Mouse (Mus musculus) ES-E14 (cell line): ENCODE data around the gene Kcnk5. TPM values are rescaled to one million over a fixed set of nuclear protein-coding genes. Genes with fewer than 3 reads are reported as not detected.

ENCODE experiments used
- DNase-seq: peaks from one replicate; pipeline ENCODE4 v3.0.0-alpha.2; 2013; ENCODE audit warnings: low read depth, low spot score
- H3K27ac ChIP-seq: 2 replicates; pipeline ENCODE4 v1.5.1; 2012; ENCODE audit warnings: low read depth, mild to moderate bottlenecking, low read length, moderate library complexity, mixed read lengths; ENCODE audit not compliant: poor library complexity, insufficient read depth, severe bottlenecking
- H3K36me3 ChIP-seq: 2 replicates; pipeline ENCODE4 v1.6.1; 2012; ENCODE audit warnings: mild to moderate bottlenecking, low read length, moderate library complexity, mixed read lengths; ENCODE audit not compliant: control insufficient read depth, poor library complexity, insufficient read depth, severe bottlenecking
- H3K4me1 ChIP-seq, 2 experiments: fragments of 150-350 bp in 1 of 2; sonication (generic) in 1 of 2; 2 replicates each; pipeline ENCODE4 v1.6.1; 2012; ENCODE audit warnings: low read length in 2 of 2, mild to moderate bottlenecking in 1 of 2, mixed read lengths in 1 of 2; ENCODE audit not compliant: control insufficient read depth in 2 of 2, insufficient read depth in 2 of 2, poor library complexity in 1 of 2
- H3K4me3 ChIP-seq, 2 experiments: fragments of 150-350 bp in 1 of 2; sonication (generic) in 1 of 2; 2 replicates each; pipeline ENCODE4 v1.5.1; 2012; ENCODE audit warnings: low read length in 2 of 2, low read depth in 1 of 2, mild to moderate bottlenecking in 1 of 2, mixed read lengths in 1 of 2; ENCODE audit not compliant: insufficient read depth in 1 of 2, poor library complexity in 1 of 2, severe bottlenecking in 1 of 2
- H3K9ac ChIP-seq: 2 replicates; pipeline ENCODE4 v1.6.1; 2012; ENCODE audit warnings: low read depth, mild to moderate bottlenecking, low read length, mixed read lengths; ENCODE audit not compliant: poor library complexity, insufficient read depth, severe bottlenecking
- H3K9me3 ChIP-seq: fragments of 150-350 bp; sonication (generic); 2 replicates; pipeline ENCODE4 v1.6.1; 2012; ENCODE audit warnings: low read depth, mild to moderate bottlenecking, low read length; ENCODE audit not compliant: control insufficient read depth, insufficient read depth
- CHD2 ChIP-seq: IDR thresholded peaks from 2 replicates; pipeline ENCODE4 v1.6.1; 2014; ENCODE audit warnings: mild to moderate bottlenecking, low read depth, low read length, inconsistent platforms
- HCFC1 ChIP-seq: IDR thresholded peaks from 2 replicates; pipeline ENCODE4 v1.6.1; 2012; ENCODE audit warnings: low read length, inconsistent platforms, borderline replicate concordance; ENCODE audit not compliant: insufficient read depth
- MAFK ChIP-seq: IDR thresholded peaks from 2 replicates; pipeline ENCODE4 v1.6.1; 2014; ENCODE audit warnings: mild to moderate bottlenecking, low read depth, low read length, inconsistent platforms; ENCODE audit not compliant: insufficient read depth
- ZC3H11A ChIP-seq: IDR thresholded peaks from 2 replicates; pipeline ENCODE4 v1.6.1; 2012; ENCODE audit warnings: low read depth, mild to moderate bottlenecking, inconsistent platforms, low read length, borderline replicate concordance
- ZNF384 ChIP-seq: IDR thresholded peaks from 2 replicates; pipeline ENCODE4 v1.6.1; 2012; ENCODE audit warnings: low read depth, low read length, inconsistent platforms
- in situ Hi-C, 2 experiments: fragments of 600-800 bp; cut with MboI; formaldehyde crosslinking; loops; one replicate each; pipeline ENCODE4 v1.15.1; 2025; ENCODE audit warnings: low sequenced_read_pairs in 2 of 2, inconsistent platforms in 1 of 2; ENCODE audit not compliant: unreplicated experiment in 2 of 2
- total RNA-seq: library from RNA; depleted of rRNA; stranded (reverse); fragments of 300-350 nt; gene quantifications from 2 replicates; pipeline ENCODE4 v1.2.3, GENCODE M21; 2012

The Kcnk5 gene
- total RNA-seq, 1 experiment, result 68.6 TPM

DNA sequence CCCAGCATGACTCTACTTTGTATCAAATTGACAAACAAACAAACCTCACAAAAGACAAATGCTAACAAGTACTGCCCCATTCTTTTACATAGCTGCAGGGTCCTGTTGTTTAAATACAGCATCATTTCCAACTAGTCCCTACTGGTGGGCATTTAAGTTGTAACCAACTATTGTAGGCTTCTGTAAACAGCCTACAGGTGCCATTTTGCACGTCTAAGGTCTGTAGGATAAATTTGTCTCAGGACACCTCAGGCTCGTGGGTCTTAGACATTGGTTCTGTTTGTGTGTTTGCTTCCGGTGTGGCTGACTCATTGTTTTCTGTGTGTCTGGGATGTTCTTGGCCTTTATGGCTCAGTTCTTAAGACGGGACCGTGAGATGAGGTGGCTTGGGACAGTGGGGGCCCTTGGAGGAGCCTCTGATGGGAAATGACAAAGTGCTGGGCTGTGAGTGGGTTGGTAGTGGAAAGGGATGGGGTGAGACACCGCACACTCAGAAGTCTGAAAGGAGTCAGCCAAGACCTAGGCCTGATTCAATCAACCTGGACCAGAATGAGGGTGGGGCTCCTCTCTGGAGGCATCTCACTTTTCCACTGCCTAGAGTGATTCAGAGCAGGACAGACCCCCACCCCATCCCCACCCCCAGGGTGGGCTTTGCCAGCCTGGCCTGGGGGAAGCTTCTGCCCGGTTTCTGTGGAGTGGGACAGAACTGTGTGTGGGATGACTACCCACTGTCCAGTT, 35.1 kb upstream of the Kcnk5 start:
- H3K4me1 ChIP-seq, result peaks cover 32 to 40% of the 10 kb centered on the region in 2 experiments
- H3K9ac ChIP-seq, result peak overlapping the region; percentile 63
- H3K36me3 ChIP-seq, result no peaks in the 10 kb centered on the region
- DNase-seq, result peak; percentile 73
- TF ChIP-seq ZC3H11A (no peak), HCFC1 (0 out of 2 replicates have a peak, but pooled peaks have one; percentile 46)
- H3K4me3 ChIP-seq, result peak overlapping the region; percentile 1 to 47; a peak in 3 of 4 replicates
- no peaks in the 10 kb centered on the region for H3K9me3 ChIP-seq
- H3K27ac ChIP-seq, result peak overlapping the region; percentile 100
- in situ Hi-C loops, result no loop called here

DNA sequence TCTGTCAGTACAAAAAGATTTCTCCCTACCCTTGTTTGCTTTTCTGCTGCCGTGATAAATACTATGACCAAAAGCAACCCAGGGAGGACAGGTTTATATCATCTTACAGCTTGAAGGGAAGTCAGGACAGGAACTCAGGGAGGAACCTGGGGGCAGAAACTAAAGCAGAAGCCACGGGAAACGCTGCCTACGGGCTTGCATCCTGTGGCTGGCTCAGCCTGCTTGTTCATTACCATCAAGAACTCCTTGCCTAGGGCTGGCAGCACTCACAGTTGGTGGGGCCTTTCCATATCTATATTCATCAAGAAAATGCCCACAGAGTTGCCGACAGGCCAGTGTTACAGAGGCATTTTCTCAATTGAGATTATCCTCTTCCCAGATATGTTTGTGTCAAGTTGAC, 34.2 kb upstream of the Kcnk5 start:
- in situ Hi-C loops, result no loop called here
- H3K27ac ChIP-seq, result peak overlapping the region; percentile 100

DNA sequence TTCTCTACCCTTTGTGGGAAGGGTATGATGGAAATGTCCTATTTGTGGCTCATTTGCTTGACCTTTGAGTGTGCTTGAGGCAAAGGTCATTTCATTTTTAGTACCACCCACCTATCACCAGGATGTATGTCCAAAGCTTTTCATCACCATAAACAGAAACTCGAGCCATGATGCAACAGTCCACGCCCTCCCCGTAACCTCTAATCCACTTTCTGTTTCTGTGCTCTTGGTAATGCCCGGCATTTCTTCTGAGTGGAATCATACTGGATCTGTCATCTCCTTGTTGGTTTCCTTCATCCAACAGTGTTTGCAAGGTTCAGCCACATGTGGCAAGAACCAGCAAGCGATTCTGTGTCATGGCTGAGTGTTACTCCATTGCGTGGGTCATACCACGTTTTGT, 32.5 kb upstream of the Kcnk5 start:
- Histone ChIP-seq H3K4me1 (peaks cover 26 to 30% of the 10 kb centered on the region in 2 experiments), H3K9ac (no peak overlapping the region), H3K9me3 (no peaks in the 10 kb centered on the region), H3K4me3 (no peak overlapping the region), H3K27ac (no peak overlapping the region), H3K36me3 (no peaks in the 10 kb centered on the region)
- DNase-seq, result no peak
- in situ Hi-C loops, result no loop called here
- TF ChIP-seq CHD2, result no peak

More for the DNA sequence above, 34.2 kb upstream of the Kcnk5 start:
- Histone ChIP-seq H3K36me3 (no peaks in the 10 kb centered on the region), H3K9me3 (no peaks in the 10 kb centered on the region), H3K9ac (peak overlapping the region; percentile 53), H3K4me3 (no peak overlapping the region), H3K4me1 (peaks cover 30 to 43% of the 10 kb centered on the region in 2 experiments)
- no peak for TF ChIP-seq ZNF384
- no peak for TF ChIP-seq MAFK
- TF ChIP-seq ZC3H11A, result no peak
- TF ChIP-seq CHD2, result no peak
- no peak for TF ChIP-seq HCFC1
- no peak for DNase-seq

DNA sequence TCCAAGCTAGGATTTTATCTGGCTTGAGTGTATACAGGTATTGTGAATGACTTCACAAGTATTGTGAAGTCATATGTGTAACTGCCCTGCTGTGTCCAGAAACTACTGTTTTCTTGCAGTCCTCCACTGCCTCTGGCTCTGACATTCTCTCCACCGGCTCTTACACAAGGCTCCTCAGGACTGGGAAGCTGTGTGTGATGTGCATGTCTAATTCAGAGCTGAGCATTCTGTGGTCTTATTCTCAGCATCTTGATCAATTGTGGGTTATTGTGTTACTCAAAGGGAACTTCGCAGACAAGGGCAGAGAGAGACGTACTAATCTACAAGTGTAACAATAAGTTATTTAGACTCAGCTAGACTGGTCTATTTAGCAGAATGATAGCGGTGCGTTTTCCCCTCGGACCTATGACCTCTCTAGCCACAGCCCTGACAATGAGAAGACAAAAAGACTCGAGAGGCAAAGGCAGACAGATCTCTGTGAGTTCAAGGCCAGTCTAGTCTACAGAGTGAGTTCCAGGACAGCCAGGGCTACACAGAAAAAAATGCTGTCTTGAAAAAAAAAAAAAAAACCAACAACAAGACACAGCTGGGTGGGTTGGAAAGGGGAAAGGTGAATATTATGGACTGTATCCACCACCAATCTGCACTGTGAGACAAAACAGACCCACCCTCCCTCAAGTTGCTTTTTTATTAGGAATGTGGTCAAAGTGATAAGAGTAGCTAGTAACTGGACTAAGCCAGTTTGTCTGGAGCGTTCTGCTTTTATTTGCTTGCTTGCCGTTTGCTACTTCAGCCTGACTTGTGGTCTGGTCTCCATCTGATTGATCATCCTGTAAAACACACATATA, 30.4 kb upstream of the Kcnk5 start:
- DNase-seq, result no peak
- no peak overlapping the region for H3K27ac ChIP-seq

More for the DNA sequence above, 30.4 kb upstream of the Kcnk5 start:
- H3K4me1 ChIP-seq, result peaks cover 16 to 32% of the 10 kb centered on the region in 2 experiments
- in situ Hi-C loops, result no loop called here
- H3K4me3 ChIP-seq, result no peak overlapping the region
- no peak overlapping the region for H3K9ac ChIP-seq
- no peaks in the 10 kb centered on the region for H3K9me3 ChIP-seq
- TF ChIP-seq MAFK, result no peak
- TF ChIP-seq ZNF384, result peak; percentile 67
- TF ChIP-seq CHD2, result no peak
- no peak for TF ChIP-seq HCFC1
- no peak for TF ChIP-seq ZC3H11A
- H3K36me3 ChIP-seq, result no peaks in the 10 kb centered on the region
